Mouse (Mus musculus) midbrain, embryonic 11.5 days (tissue): Measurements from ENCODE around the gene Hist2h2be. TPM values are rescaled to one million over a fixed set of nuclear protein-coding genes. Genes with fewer than 3 reads are reported as not detected.
A peak's percentile ranks its signal among the peaks of the same experiment; 100 is the strongest.
"Not testable (repeated sequence)": the region's sequence is repeated elsewhere in the genome, so short reads cannot be mapped to it uniquely, and the experiment has no call there.

Experiments used
- ATAC-seq: fragments of 200-750 bp; cut with Nextera tagmentation; 2 replicates; pipeline ENCODE4 v1.8.0; 2017; ENCODE audit warnings: moderate TSS enrichment, moderate library complexity; ENCODE audit not compliant: low FRiP score
- DNase-seq: peaks from one replicate; pipeline ENCODE4 v3.0.0; 2015; ENCODE audit warnings: low spot score; ENCODE audit errors: missing footprints
- H3K27ac ChIP-seq: fragments of 300-500 bp; sonication (generic); 2 replicates; pipeline ENCODE4 v1.5.1; 2014; ENCODE audit warnings: low read depth, low read length
- H3K27me3 ChIP-seq: fragments of 300-500 bp; sonication (generic); 2 replicates; pipeline ENCODE4 v1.6.1; 2014; ENCODE audit warnings: mild to moderate bottlenecking, low read length, moderate library complexity, mixed read lengths; ENCODE audit not compliant: control insufficient read depth, insufficient read depth
- H3K36me3 ChIP-seq: fragments of 300-500 bp; sonication (generic); 2 replicates; pipeline ENCODE4 v1.6.1; 2014; ENCODE audit warnings: mild to moderate bottlenecking, low read length, moderate library complexity, mixed read lengths; ENCODE audit not compliant: control insufficient read depth, insufficient read depth
- H3K4me1 ChIP-seq: fragments of 300-500 bp; sonication (generic); 2 replicates; pipeline ENCODE4 v1.6.1; 2014; ENCODE audit warnings: low read length; ENCODE audit not compliant: control insufficient read depth, insufficient read depth
- H3K4me2 ChIP-seq: fragments of 300-500 bp; sonication (generic); 2 replicates; pipeline ENCODE4 v1.6.1; 2014; ENCODE audit warnings: mild to moderate bottlenecking, moderate library complexity
- H3K4me3 ChIP-seq: fragments of 300-500 bp; sonication (generic); 2 replicates; pipeline ENCODE4 v1.5.1; 2014; ENCODE audit warnings: low read depth, low read length
- H3K9ac ChIP-seq: fragments of 300-500 bp; sonication (generic); 2 replicates; pipeline ENCODE4 v1.6.1; 2014; ENCODE audit warnings: low read length
- H3K9me3 ChIP-seq: fragments of 300-500 bp; sonication (generic); 2 replicates; pipeline ENCODE4 v1.6.1; 2016; ENCODE audit warnings: low read length; ENCODE audit not compliant: control insufficient read depth
- WGBS: fragments of 180-500 bp; shearing (Covaris S2); extraction: QIAGEN DNeasy Blood & Tissue Kit; methylation state at CpG from one replicate; pipeline ENCODE4 v1.1.7; 2014; 5-methylcytosine and 5-hydroxymethylcytosine counted together
- polyA plus RNA-seq: library from polyadenylated mRNA; unstranded; fragments of >200 nt; fragmentation: Nextera tagmentation; extraction: Ambion mirVana; gene quantifications from 2 replicates; pipeline ENCODE4 v1.2.1, GENCODE M21; 2014

Gene Hist2h2be
- polyA plus RNA-seq, 1 experiment from 2014 or later = 15.0 TPM

DNA sequence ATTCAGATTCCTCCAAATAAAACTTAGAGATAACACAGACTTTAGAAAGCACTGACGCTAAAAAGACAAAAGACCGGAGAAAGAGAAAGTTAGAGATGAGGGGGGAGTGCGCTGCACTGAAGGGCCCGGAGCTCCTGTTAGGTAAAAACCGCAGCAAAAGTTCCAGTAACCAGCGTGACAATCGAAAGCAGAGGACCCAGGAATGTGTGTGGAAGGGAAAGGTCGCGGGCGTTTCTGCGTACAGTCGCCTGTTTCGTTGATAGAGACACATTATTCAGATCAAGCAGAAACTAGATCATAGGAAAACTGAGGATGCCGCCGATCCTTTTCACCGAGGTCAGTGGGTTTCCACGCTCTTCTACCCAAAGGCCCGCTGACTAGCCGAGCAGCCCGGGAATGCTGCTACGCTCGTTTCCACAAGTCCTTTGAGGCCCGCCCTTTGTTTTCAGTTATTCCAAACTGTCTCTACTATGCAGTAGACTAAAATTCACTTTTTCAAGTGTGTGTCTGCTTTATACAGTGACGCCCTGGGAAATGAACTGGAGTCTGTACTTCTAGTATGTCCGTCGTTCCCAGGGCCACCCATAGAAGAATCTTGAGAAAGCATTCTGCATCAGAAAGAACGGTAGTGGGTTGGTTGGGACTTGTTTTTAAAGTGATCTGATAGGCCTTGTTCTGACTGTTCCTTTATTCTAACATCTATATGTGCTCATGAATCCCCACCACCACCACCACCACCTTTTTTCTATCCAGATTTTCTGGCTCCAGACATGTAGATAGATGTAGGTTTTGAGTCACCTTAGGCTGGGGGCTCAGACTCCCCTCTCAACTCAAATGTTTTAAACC, 42.9 kb downstream of the Hist2h2be start:
- H3K4me3 ChIP-seq = peak overlapping the region; percentile 55
- H3K4me1 ChIP-seq = peaks cover 27% of the 10 kb centered on the region
- 9% methylated on average over 27 of the region's 27 CpGs for WGBS
- ATAC-seq (peak; percentile 20; the same call in 1 of the 2 replicates), DNase-seq (peak; percentile 97)
- no peaks in the 10 kb centered on the region for H3K27me3 ChIP-seq
- H3K36me3 ChIP-seq = no peaks in the 10 kb centered on the region
- H3K27ac ChIP-seq = peak overlapping the region; percentile 98
- H3K9ac ChIP-seq = peak overlapping the region; percentile 90
- H3K4me2 ChIP-seq = peak overlapping the region; percentile 83
- H3K9me3 ChIP-seq = no peaks in the 10 kb centered on the region

DNA sequence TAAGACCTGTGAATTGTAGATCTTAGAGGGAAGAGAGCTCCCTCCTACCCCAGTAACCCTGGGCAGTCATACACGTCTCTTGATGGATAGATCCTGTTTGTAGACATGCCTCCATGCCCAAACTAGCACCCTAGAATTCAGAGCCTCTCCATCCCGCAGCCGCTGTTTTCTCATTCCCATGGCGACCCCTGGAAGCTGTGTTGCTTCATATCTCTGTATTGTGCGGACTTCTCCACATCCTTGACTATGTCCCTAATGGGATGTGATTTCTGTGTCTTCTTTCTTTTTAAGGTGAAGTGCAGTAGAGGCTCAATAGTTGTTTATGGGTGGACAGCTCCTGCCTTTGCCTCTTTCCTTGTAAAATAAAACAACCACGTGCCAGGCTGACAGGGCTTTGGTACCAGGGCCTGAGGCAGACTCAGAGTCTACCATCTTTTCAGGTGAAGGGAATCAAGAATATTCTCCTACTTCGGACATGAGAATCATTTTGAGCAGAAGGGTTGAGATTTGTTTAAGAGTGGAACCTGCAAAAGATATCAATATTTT, 43.6 kb downstream of the Hist2h2be start:
- no peak for DNase-seq
- Histone ChIP-seq H3K36me3 (no peaks in the 10 kb centered on the region), H3K27ac (peak overlapping the region; percentile 98), H3K9ac (peak overlapping the region; percentile 90), H3K4me1 (peaks cover 27% of the 10 kb centered on the region), H3K27me3 (no peaks in the 10 kb centered on the region), H3K9me3 (no peaks in the 10 kb centered on the region), H3K4me2 (peak overlapping the region; percentile 83), H3K4me3 (peak overlapping the region; percentile 55)
- WGBS = 69% methylated on average over 7 of the region's 7 CpGs
- no peak for ATAC-seq

- H3K27ac ChIP-seq = no peak overlapping the region
- no peaks in the 10 kb centered on the region for H3K27me3 ChIP-seq
These were observed 45.3 kb downstream of the Hist2h2be start for GRCm38 (mm10) chr3:96266132-96266710.

DNA sequence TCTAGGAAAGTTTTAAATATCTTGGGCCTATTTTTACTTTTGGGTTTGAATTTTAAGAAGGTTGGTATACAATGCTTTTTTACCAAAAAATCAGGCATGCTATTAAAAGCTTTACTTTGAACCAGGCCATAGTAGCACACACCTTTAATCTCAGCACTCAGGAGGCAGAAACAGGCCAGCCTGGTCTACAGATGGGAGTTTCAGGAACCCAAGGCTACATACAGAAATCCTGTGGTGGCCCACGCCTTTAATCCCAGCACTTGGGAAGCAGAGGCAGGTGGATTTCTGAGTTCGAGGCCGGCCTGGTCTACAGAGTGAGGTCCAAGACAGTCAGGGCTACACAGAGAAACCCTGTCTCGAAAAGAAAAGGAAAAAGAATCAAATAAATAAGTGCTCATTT, 46.6 kb downstream of the Hist2h2be start:
- WGBS = 83% methylated on average over 4 of the region's 4 CpGs
- H3K4me2 ChIP-seq = no peak overlapping the region

More at GRCm38 (mm10) chr3:96266132-96266710, 45.3 kb downstream of the Hist2h2be start:
- Histone ChIP-seq H3K36me3 (no peaks in the 10 kb centered on the region), H3K9me3 (no peaks in the 10 kb centered on the region), H3K4me3 (no peak overlapping the region), H3K9ac (no peak overlapping the region), H3K4me2 (no peak overlapping the region), H3K4me1 (peaks cover 27% of the 10 kb centered on the region)
- no peak for DNase-seq
- WGBS = 88% methylated on average over 8 of the region's 8 CpGs
- no peak for ATAC-seq

DNA sequence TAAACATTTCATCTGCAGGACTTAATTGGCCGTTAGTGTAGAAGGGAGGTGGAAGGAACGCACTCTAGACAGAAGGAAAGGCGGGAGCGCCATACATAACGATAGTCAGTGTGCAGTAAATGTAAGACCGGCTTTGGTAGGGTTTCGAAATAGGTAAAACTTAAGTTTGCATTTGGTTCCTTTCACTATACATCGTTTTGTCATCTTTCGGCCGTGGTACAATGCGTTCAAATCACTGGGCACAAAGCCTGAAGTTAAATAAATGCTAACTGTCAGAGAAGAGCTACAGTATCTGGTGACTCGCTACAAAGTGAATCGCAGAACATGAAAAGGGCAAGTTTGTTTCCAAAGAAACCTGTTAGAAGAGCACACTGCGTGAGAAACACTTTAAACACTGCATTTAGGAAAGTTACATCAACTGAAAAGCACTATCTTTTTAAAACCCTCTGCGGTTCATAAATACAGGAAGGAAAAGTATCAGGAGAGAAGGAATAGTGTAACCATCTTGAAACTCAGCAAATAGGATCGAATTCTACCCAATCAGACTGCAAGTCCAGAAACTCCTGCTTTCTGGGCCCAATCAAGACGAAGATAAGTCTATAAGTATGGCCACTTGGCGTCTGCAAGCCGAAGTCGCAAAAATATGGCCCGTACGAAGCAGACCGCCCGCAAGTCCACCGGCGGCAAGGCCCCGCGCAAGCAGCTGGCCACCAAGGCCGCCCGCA, 47.3 kb downstream of the Hist2h2be start, which contains the start of gene Hist2h3b:
Gene Hist2h3b (plus strand): TSS at position 604 of the 725 bp plus-strand sequence.
- Histone ChIP-seq H3K4me3 (peak within 1 kb of the TSS; percentile 40), H3K4me2 (peak within 1 kb of the TSS; percentile 82)

More for the DNA sequence above, 46.6 kb downstream of the Hist2h2be start:
- H3K36me3 ChIP-seq = no peaks in the 10 kb centered on the region
- H3K27me3 ChIP-seq = no peaks in the 10 kb centered on the region
- peaks cover 16% of the 10 kb centered on the region for H3K4me1 ChIP-seq
- DNase-seq (no peak), ATAC-seq (no peak)
- H3K9me3 ChIP-seq = no peaks in the 10 kb centered on the region
- peak overlapping the region; percentile 87 for H3K27ac ChIP-seq
- no peak overlapping the region for H3K4me3 ChIP-seq
- H3K9ac ChIP-seq = 0 out of 2 replicates have a peak overlapping the region, but pooled peaks have one; percentile 30

DNA sequence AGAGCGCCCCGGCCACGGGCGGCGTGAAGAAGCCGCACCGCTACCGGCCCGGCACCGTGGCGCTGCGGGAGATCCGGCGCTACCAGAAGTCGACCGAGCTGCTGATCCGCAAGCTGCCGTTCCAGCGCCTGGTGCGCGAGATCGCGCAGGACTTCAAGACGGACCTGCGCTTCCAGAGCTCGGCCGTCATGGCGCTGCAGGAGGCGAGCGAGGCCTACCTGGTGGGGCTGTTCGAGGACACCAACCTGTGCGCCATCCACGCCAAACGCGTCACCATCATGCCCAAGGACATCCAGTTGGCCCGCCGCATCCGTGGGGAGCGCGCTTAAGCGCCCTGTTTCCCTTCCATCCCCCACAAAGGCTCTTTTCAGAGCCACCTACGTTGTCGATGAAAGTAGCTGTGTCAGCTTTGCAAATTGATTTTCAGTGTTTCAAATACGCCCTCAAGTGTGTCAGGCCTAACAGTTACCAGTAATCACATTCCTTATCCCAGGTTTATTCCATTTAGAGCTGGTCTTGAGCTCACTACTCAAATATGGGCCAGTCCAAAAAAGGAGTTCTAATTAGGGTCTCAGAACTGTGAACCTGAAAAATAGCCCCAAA, 48.0 kb downstream of the Hist2h2be start:
- DNase-seq (peak; percentile 97), ATAC-seq (peak; percentile 62)
- Histone ChIP-seq H3K4me1 (peaks cover 14% of the 10 kb centered on the region), H3K4me2 (peak overlapping the region; percentile 82), H3K4me3 (peak overlapping the region; percentile 40), H3K9ac (peak overlapping the region; percentile 81), H3K27ac (peak overlapping the region; percentile 97)
- 0% methylated on average over 12 of the region's 44 CpGs for WGBS
- not testable (repeated sequence) for H3K36me3 ChIP-seq, H3K27me3 ChIP-seq, H3K9me3 ChIP-seq

More for the DNA sequence above, 47.3 kb downstream of the Hist2h2be start, which contains the start of gene Hist2h3b:
- Histone ChIP-seq H3K36me3 (no peaks in the 10 kb centered on the region), H3K9ac (peak within 1 kb of the TSS; percentile 81), H3K9me3 (no peaks in the 10 kb centered on the region), H3K27me3 (no peaks in the 10 kb centered on the region), H3K27ac (peak within 1 kb of the TSS; percentile 97), H3K4me1 (peaks cover 16% of the 10 kb centered on the region)
- WGBS = 26% methylated on average over 28 of the region's 30 CpGs
- DNase-seq (peak; percentile 97), ATAC-seq (peak; percentile 62)

DNA sequence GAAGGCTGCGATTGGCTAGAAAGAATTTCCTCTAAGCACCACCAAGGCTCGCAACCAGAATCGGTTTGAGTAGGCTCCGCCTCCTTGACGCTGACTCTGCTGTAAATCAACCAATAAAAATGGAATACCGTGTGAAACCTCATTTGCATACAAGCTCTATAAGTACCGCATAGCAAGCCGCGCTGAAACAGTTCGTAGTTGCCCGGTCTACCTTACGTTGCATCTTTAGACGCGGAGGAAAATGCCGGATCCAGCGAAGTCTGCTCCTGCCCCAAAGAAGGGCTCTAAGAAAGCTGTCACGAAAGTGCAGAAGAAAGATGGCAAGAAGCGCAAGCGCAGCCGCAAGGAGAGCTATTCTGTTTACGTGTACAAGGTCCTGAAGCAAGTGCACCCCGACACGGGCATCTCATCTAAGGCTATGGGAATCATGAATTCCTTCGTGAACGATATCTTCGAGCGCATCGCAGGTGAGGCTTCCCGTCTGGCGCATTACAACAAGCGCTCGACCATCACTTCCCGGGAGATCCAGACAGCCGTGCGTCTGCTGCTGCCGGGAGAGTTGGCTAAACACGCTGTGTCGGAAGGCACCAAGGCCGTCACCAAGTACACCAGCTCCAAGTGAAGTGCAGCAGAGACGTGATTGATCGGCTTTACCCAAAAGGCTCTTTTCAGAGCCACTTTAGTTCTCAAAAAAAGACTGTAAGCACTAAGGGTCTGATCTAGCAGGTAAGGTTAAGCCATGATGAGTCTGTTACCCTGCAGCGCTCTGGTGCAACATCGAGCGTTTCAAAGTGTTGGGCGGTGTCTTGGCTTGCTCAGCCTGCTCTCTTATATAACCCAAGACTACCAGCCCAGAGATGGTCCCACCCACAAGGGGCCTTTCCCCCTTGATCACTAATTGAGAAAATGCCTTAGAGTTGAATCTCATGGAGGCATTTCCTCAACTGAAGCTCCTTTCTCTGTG, 48.9 kb downstream of the Hist2h2be start, which contains the start of gene Hist2h2bb:
Gene Hist2h2bb (plus strand): TSS at position 242 of the 964 bp plus-strand sequence.
- H3K36me3 ChIP-seq = no peaks in the 10 kb centered on the region
- H3K4me2 ChIP-seq = peak within 1 kb of the TSS; percentile 82
- H3K27ac ChIP-seq = peak within 1 kb of the TSS; percentile 97
- DNase-seq (peak; percentile 100), ATAC-seq (peak; percentile 98)
- no peaks in the 10 kb centered on the region for H3K27me3 ChIP-seq
- H3K4me1 ChIP-seq = peaks cover 6% of the 10 kb centered on the region
- peak within 1 kb of the TSS; percentile 81 for H3K9ac ChIP-seq
- under 1% methylated on average over 45 of the region's 45 CpGs for WGBS
- H3K9me3 ChIP-seq = no peaks in the 10 kb centered on the region
- peak within 1 kb of the TSS; percentile 40 for H3K4me3 ChIP-seq
